Mouse (Mus musculus) cortical plate, adult 2 months (tissue): ENCODE data around the gene Pemt.

Source experiments
- CTCF ChIP-seq: fragments of 200-500 bp; IDR thresholded peaks from 2 replicates; pipeline ENCODE4 v1.5.1; 2011; ENCODE audit warnings: mild to moderate bottlenecking, control low read depth, low read length; ENCODE audit not compliant: insufficient read depth; ENCODE audit errors: extremely low read depth
- POLR2A ChIP-seq: fragments of 200-500 bp; IDR thresholded peaks from 2 replicates; pipeline ENCODE4 v1.6.1; 2011; ENCODE audit warnings: mild to moderate bottlenecking, low read length, control low read depth; ENCODE audit not compliant: insufficient read depth; ENCODE audit errors: extremely low read depth

DNA sequence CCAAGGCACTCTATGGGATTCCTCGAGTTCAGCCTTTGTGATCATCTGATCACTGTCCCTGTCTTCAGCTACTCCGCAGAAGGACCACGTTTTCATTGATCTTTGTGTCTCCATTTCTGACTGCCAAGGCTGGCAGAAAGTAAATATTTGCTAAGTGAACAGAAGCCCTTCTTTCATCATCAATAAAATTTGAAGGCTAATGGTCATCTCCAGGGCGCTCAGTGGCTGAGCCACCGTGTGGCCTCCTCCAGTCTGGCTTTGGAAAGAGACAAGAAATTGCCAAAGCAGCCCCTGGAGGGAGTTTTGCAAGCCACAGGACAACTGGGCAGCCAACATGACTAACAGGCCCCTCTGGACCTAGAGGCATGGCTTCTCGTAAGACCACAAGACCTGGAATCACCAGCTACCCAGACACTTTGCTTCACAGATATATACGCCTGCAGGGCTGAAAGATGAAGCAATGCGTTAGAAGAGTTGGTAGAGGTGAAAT lies 11.3 kb downstream of the Pemt start:
- no peak for TF ChIP-seq CTCF
- no peak for TF ChIP-seq POLR2A
